Mouse (Mus musculus): ENCODE measurements around the gene Kat6b. TPM values are rescaled to one million over a fixed set of nuclear protein-coding genes. Genes with fewer than 3 reads are reported as not detected.

Kat6b gene
- total and polyA plus RNA-seq, 2 experiments from 2014 or later = 15.2 to 23.1 TPM

DNA sequence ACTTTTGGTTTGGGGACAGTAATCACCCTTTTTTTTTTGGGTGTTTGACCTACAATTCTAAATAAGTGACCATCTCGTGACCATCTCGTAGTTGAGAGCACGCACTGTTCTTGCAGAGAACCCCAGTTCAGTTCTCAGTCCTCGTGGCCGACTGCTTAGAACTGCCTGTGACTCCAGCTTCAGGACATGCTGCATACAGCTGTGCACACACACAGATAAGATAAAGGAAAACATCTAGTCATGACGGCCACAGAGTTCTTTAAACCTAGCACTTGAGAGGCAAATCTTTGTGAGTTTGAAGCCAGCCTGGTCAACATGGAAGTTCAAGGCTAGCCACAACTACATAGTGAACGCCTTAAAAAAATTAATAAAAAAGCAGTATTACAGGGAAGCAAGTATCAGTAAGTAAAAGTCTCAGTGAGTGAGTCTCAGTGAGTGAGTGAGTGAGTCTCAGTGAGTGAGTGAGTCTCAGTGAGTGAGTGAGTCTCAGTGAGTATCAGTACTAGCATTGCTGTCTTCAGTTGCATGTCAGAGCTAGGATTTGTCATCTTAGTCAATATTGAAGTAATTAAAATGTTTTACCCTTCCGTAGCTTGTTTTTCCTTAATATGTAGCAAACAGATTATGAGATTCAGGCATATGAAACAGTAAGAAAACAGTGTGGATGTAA lies 80.3 kb downstream of the Kat6b start:
- Histone ChIP-seq H3K4me3 (ENCODE audit: low read depth, low read length) (no peak overlapping the region), H3K27ac (ENCODE audit: low read depth, low read length) (no peak overlapping the region), H3K4me1 (ENCODE audit: insufficient read depth, low read length) (peaks cover 2% of the 10 kb centered on the region; the same call in 1 of the 2 replicates), H3K9me3 (ENCODE audit: low read length) (no peaks in the 10 kb centered on the region), H3K9ac (replicated peaks; ENCODE audit: low read length, poor library complexity, severe bottlenecking) (no peak overlapping the region), H3K27me3 (ENCODE audit: insufficient read depth, low read length) (no peaks in the 10 kb centered on the region), H3K36me3 (ENCODE audit: insufficient read depth, low read length) (no peaks in the 10 kb centered on the region), H3K4me2 (ENCODE audit: low read depth, low read length, poor library complexity, severe bottlenecking) (no peak overlapping the region)
- 93% methylated on average over 8 of the region's 8 CpGs for WGBS
- DNase-seq (ENCODE audit: low spot score) = no peak
- ATAC-seq (ENCODE audit: low FRiP score) = no peak
- TF ChIP-seq CTCF (IDR thresholded peaks at IDR 0.05) = no peak

DNA sequence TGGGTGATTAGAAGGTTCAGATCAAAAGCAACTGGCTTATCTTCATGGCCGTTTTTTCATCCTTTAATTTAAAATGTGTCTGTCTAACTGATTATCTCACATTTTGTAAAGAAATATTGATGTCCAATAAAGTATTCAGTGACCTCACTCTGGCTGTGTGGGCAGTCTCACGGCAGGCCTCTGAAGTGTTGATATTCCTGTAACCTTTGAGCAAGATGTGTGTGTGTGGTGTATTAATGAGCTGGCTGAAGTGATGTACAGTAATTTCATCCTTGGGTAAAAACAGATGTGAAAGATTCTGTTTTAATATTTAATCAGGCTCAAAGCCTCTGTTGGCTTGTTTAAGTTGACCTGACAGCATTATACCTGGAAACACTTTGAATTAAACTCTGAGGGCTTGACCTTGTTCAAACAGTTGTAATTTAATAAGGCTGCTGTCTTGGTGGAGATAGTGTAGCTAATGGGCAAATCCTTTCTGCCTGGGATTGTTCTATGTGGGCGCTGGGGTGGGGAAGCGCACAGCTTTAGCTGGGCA lies 82.4 kb downstream of the Kat6b start:
- no peaks in the 10 kb centered on the region for H3K36me3 ChIP-seq (ENCODE audit: insufficient read depth, low read length)
- H3K9me3 ChIP-seq (ENCODE audit: low read length) = no peaks in the 10 kb centered on the region
- H3K27me3 ChIP-seq (ENCODE audit: insufficient read depth, low read length) = no peaks in the 10 kb centered on the region
- no peak for TF ChIP-seq CTCF (IDR thresholded peaks at IDR 0.05)
- peaks cover 2% of the 10 kb centered on the region; the same call in 1 of the 2 replicates for H3K4me1 ChIP-seq (ENCODE audit: insufficient read depth, low read length)
- H3K9ac ChIP-seq (replicated peaks; ENCODE audit: low read length, poor library complexity, severe bottlenecking) = no peak overlapping the region
- H3K27ac ChIP-seq (ENCODE audit: low read depth, low read length) = no peak overlapping the region
- ATAC-seq (ENCODE audit: low FRiP score) = no peak
- 52% methylated on average over 4 of the region's 4 CpGs for WGBS
- DNase-seq (ENCODE audit: low spot score) = no peak
- H3K4me2 ChIP-seq (ENCODE audit: low read depth, low read length, poor library complexity, severe bottlenecking) = no peak overlapping the region
- no peak overlapping the region for H3K4me3 ChIP-seq (ENCODE audit: low read depth, low read length)

DNA sequence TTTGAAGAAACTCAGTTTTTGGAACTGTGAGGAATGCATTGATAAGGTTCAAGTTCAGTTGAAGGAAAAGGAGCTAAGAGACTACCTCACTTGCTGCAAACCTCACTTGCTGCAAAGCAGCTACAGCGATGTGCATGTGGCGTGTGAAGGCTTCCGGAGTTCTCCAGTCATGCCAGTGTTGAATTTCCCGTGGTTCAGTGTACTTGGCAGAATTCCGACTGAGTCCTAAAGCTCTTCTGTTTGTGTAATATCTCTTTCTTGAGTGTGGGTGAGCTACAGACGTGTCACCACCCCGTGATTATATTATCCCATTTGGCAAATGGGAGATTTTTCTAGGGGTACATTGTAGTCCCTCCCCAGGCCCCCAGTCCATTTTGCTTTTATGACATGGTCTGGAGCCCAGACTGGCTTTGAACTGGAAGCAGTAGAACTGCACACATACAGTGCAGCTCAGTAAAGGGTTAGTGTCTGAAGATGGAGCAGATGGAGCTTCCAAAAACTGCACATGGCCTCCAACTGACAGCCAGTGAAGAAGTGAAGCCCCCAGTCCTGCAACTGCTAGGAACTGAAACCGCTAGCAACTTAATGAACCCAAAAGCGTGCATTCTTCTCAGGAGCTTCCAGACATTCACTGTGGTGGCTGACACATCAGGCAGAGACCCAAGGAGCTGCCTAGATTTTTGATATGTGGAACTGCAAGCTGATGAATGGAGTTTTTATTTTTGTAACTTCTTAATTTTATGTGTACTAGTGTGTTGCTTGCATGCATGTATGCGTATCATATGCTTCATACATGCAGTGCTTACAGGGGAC lies 84.5 kb downstream of the Kat6b start:
- Histone ChIP-seq H3K27me3 (ENCODE audit: insufficient read depth, low read length) (no peaks in the 10 kb centered on the region), H3K4me2 (ENCODE audit: low read depth, low read length, poor library complexity, severe bottlenecking) (no peak overlapping the region), H3K9ac (replicated peaks; ENCODE audit: low read length, poor library complexity, severe bottlenecking) (no peak overlapping the region), H3K4me3 (ENCODE audit: low read depth, low read length) (no peak overlapping the region), H3K27ac (ENCODE audit: low read depth, low read length) (no peak overlapping the region), H3K9me3 (ENCODE audit: low read length) (no peaks in the 10 kb centered on the region), H3K36me3 (ENCODE audit: insufficient read depth, low read length) (no peaks in the 10 kb centered on the region), H3K4me1 (ENCODE audit: insufficient read depth, low read length) (peaks cover 4% of the 10 kb centered on the region)
- TF ChIP-seq CTCF (IDR thresholded peaks at IDR 0.05) = no peak
- ATAC-seq (ENCODE audit: low FRiP score) = no peak
- no peak for DNase-seq (ENCODE audit: low spot score)
- WGBS = 88% methylated on average over 10 of the region's 10 CpGs

DNA sequence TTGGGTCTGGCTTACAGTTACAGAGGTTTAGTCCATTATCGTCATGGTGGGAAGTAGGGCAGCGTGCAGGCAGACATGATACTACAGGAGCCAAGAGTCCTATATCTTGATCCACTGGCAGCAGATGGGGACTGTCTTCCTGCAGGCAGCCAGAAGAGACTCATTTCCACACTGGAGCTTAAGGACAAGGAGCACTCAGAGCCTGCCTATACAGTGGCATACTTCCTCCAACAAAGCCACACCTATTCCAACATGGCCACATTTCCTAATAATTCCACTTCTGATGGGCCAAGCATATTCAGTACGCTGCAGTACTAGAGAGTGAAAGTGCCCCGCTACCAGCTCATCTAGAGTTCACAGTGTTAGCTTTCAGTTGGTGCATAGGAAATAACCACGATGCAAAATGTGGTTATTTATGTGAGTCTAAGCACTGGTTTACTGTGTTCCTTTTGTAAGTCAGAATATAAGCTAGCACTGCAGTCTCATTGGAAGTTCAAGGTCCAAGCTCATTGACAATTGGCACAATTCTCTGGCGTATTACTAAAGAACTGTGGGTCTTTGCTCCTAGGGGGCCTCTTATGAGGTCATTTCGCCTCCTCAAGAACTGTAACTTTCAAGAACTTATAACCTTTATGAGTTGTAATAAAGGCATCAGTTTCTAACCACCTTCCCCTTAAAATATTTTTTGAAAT lies 86.2 kb downstream of the Kat6b start:
- Histone ChIP-seq H3K4me1 (ENCODE audit: insufficient read depth, low read length) (peaks cover 4% of the 10 kb centered on the region), H3K27ac (ENCODE audit: low read depth, low read length) (peak overlapping the region; percentile 19; the same call in 1 of the 2 replicates), H3K27me3 (ENCODE audit: insufficient read depth, low read length) (no peaks in the 10 kb centered on the region), H3K36me3 (ENCODE audit: insufficient read depth, low read length) (no peaks in the 10 kb centered on the region), H3K9me3 (ENCODE audit: low read length) (no peaks in the 10 kb centered on the region), H3K9ac (replicated peaks; ENCODE audit: low read length, poor library complexity, severe bottlenecking) (no peak overlapping the region), H3K4me2 (ENCODE audit: low read depth, low read length, poor library complexity, severe bottlenecking) (no peak overlapping the region), H3K4me3 (ENCODE audit: low read depth, low read length) (no peak overlapping the region)
- no peak for TF ChIP-seq CTCF (IDR thresholded peaks at IDR 0.05)
- ATAC-seq (ENCODE audit: low FRiP score) (no peak), DNase-seq (ENCODE audit: low spot score) (no peak)
- 90% methylated on average over 7 of the region's 7 CpGs for WGBS

DNA sequence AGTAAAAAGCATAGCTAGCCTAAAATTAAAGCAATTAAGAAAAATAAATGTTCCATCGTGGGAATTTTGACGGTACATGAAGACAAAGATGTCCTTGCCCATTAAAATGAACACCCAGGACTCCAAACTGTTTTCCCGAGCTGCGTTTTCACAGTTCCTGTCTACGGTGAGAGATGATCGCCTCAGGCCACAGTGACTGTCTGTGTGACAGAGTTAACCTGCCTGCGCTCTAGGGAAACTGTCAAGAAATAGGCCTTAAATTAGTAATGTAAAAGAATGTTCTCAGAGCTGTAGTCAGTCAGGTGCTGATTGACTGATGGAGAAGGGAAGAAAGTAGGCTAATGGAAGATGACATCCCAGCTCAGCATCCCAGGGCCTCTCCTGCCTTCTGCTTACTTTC lies 87.6 kb downstream of the Kat6b start:
- H3K4me3 ChIP-seq (ENCODE audit: low read depth, low read length) = no peak overlapping the region
- H3K27me3 ChIP-seq (ENCODE audit: insufficient read depth, low read length) = no peaks in the 10 kb centered on the region
- no peak overlapping the region for H3K9ac ChIP-seq (replicated peaks; ENCODE audit: low read length, poor library complexity, severe bottlenecking)
- ATAC-seq (ENCODE audit: low FRiP score) (no peak), DNase-seq (ENCODE audit: low spot score) (no peak)
- no peaks in the 10 kb centered on the region for H3K9me3 ChIP-seq (ENCODE audit: low read length)
- H3K36me3 ChIP-seq (ENCODE audit: insufficient read depth, low read length) = no peaks in the 10 kb centered on the region
- no peak overlapping the region for H3K4me2 ChIP-seq (ENCODE audit: low read depth, low read length, poor library complexity, severe bottlenecking)
- H3K27ac ChIP-seq (ENCODE audit: low read depth, low read length) = 0 out of 2 replicates have a peak overlapping the region, but pooled peaks have one; percentile 18
- 62% methylated on average over 7 of the region's 7 CpGs for WGBS
- H3K4me1 ChIP-seq (ENCODE audit: insufficient read depth, low read length) = peaks cover 2% of the 10 kb centered on the region; the same call in 1 of the 2 replicates
- TF ChIP-seq CTCF (IDR thresholded peaks at IDR 0.05) = no peak
